20 mouse cellular contexts compared by ENCODE assay signal in genomic region chr7:111016921-111017320, GRCm38 (mm10).
"Had no signal": no experiment of that assay in that cellular context is flagged by ENCODE, and none has a peak within 500 bp of the region (broad histone marks: within the 10 kb centered on the region; RNA-seq: fewer than 3 reads in every experiment).

No protein-coding gene starts in this region.

- H3K36me3 ChIP-seq: limb, embryonic 12.5 days; limb, embryonic 15.5 days; midbrain, embryonic 12.5 days; midbrain, embryonic 15.5 days; neural tube, embryonic 12.5 days; neural tube, embryonic 15.5 days had no signal

- H3K27ac ChIP-seq: layer of hippocampus, adult 2 months; left cerebral cortex, adult 2 months; limb, embryonic 12.5 days; limb, embryonic 15.5 days; liver, embryonic 14.5 days; macrophage; midbrain, embryonic 12.5 days; midbrain, embryonic 15.5 days; neural tube, embryonic 12.5 days; neural tube, embryonic 15.5 days had no signal

- H3K27me3 ChIP-seq: limb, embryonic 12.5 days; limb, embryonic 15.5 days; midbrain, embryonic 12.5 days; midbrain, embryonic 15.5 days; neural tube, embryonic 12.5 days; neural tube, embryonic 15.5 days had no signal

- DNase-seq: kidney, adult 18-20 months; kidney, adult 9 months; kidney, postnatal 14 days; kidney, postnatal 4 days; left cerebral cortex, postnatal 4 days; liver, postnatal 0 days; lung, embryonic 14.5 days; thymus, adult 2 months; thymus, postnatal 14 days; thymus, postnatal 4 days had no signal

- H3K4me3 ChIP-seq: layer of hippocampus, adult 2 months; left cerebral cortex, adult 2 months; limb, embryonic 12.5 days; limb, embryonic 15.5 days; midbrain, embryonic 12.5 days; midbrain, embryonic 15.5 days; neural tube, embryonic 12.5 days; neural tube, embryonic 15.5 days had no signal

- H3K4me1 ChIP-seq: limb, embryonic 12.5 days; limb, embryonic 15.5 days; midbrain, embryonic 12.5 days; midbrain, embryonic 15.5 days; neural tube, embryonic 12.5 days had no signal

- H3K9ac ChIP-seq: limb, embryonic 12.5 days; limb, embryonic 15.5 days; liver, embryonic 14.5 days; liver, postnatal 0 days; lung, embryonic 14.5 days; midbrain, embryonic 12.5 days; midbrain, embryonic 15.5 days; neural tube, embryonic 12.5 days; neural tube, embryonic 15.5 days had no signal
